ENCODE assay signal across 11 mouse cellular contexts in genomic region chr13:37966256-37967051, GRCm38 (mm10). TPM values are rescaled to one million over a fixed set of nuclear protein-coding genes. Genes with fewer than 3 reads are reported as not detected.
A peak's percentile ranks its signal among the peaks of the same experiment; 100 is the strongest.
DNase-seq lines count a peak whose midpoint lies in the region; ATAC-seq and TF ChIP-seq lines count a peak whose summit lies in the region.
"Had no signal": no experiment of that assay in that cellular context is flagged by ENCODE, and none has a peak within 500 bp of the region (broad histone marks: within the 10 kb centered on the region; RNA-seq: fewer than 3 reads in every experiment).

No protein-coding gene starts in this region.

- peak; percentile 74 for DNase-seq in heart, embryonic 10.5 days (ENCODE audit: low spot score)
- DNase-seq in heart, adult 18-20 months: no peak
- no peak for DNase-seq in lung, postnatal 36 days
- DNase-seq in NIH3T3 (ENCODE audit: low read depth): peak; percentile 59
- DNase-seq in liver, embryonic 14.5 days (ENCODE audit: low read depth in 3 of 3, low spot score in 3 of 3): no peak
- no peak for DNase-seq in cerebellum, postnatal 10 days
- DNase-seq: thymus, adult 2 months had no signal

- WGBS in heart, embryonic 10.5 days: 83% methylated on average over 15 of the region's 15 CpGs
- WGBS in lung, embryonic 15.5 days: 66% methylated on average over 15 of the region's 15 CpGs
- 77% methylated on average over 15 of the region's 15 CpGs for WGBS in liver, embryonic 14.5 days (ENCODE audit: insufficient replicate concordance)

- H3K27me3 ChIP-seq in heart, embryonic 10.5 days (ENCODE audit: insufficient read depth, poor library complexity, severe bottlenecking): no peaks in the 10 kb centered on the region
- no peaks in the 10 kb centered on the region for H3K27me3 ChIP-seq in lung, embryonic 15.5 days
- no peaks in the 10 kb centered on the region for H3K27me3 ChIP-seq in liver, embryonic 14.5 days (ENCODE audit: control insufficient read depth, insufficient read depth, low read length)

- H3K27ac ChIP-seq in heart, embryonic 10.5 days: peak overlapping the region; percentile 72
- H3K27ac ChIP-seq in lung, embryonic 15.5 days: peak overlapping the region; percentile 20
- no peak overlapping the region for H3K27ac ChIP-seq in liver, embryonic 14.5 days
- H3K27ac ChIP-seq: layer of hippocampus, adult 2 months had no signal

- no peak overlapping the region for H3K4me2 ChIP-seq in lung, embryonic 15.5 days
- H3K4me2 ChIP-seq in liver, embryonic 14.5 days (ENCODE audit: low read depth): peak overlapping the region; percentile 80; the same call in 1 of the 2 replicates

- no peak for TF ChIP-seq CTCF in liver, embryonic 14.5 days (IDR thresholded peaks at IDR 0.05; ENCODE audit: low read depth)

- no peak overlapping the region for H3K4me3 ChIP-seq in heart, embryonic 10.5 days
- H3K4me3 ChIP-seq in lung, embryonic 15.5 days: no peak overlapping the region
- H3K4me3 ChIP-seq in liver, embryonic 14.5 days (ENCODE audit: insufficient read depth in 1 of 2, low read depth in 2 of 2, low read length in 2 of 2): no peak overlapping the region
- H3K4me3 ChIP-seq: forebrain, embryonic 10.5 days; layer of hippocampus, adult 2 months had no signal

- H3K9ac ChIP-seq in lung, embryonic 15.5 days: no peak overlapping the region
- no peak overlapping the region for H3K9ac ChIP-seq in liver, embryonic 14.5 days (replicated peaks)

- peak; percentile 29 for ATAC-seq in lung, embryonic 15.5 days (ENCODE audit: borderline replicate concordance, extremely low read depth, low FRiP score, low TSS enrichment)
- ATAC-seq in liver, embryonic 14.5 days (ENCODE audit: insufficient read depth): no peak
- ATAC-seq in megakaryocyte progenitor cell, adult 5-6 weeks (replicated peaks; ENCODE audit: poor library complexity): no peak

- peaks cover 48% of the 10 kb centered on the region for H3K4me1 ChIP-seq in heart, embryonic 10.5 days
- H3K4me1 ChIP-seq in lung, embryonic 15.5 days: peaks cover 51% of the 10 kb centered on the region
- H3K4me1 ChIP-seq in liver, embryonic 14.5 days (replicated peaks; ENCODE audit: control insufficient read depth in 2 of 2, insufficient read depth in 2 of 2, low read length in 1 of 2): peaks cover 24 to 34% of the 10 kb centered on the region in 2 experiments

- no peak for TF ChIP-seq EP300 in liver, embryonic 14.5 days (IDR thresholded peaks at IDR 0.05; ENCODE audit: low read depth)

- no peaks in the 10 kb centered on the region for H3K36me3 ChIP-seq in heart, embryonic 10.5 days
- no peaks in the 10 kb centered on the region for H3K36me3 ChIP-seq in lung, embryonic 15.5 days
- no peaks in the 10 kb centered on the region for H3K36me3 ChIP-seq in liver, embryonic 14.5 days (replicated peaks; ENCODE audit: control insufficient read depth, insufficient read depth, low read depth)
- H3K36me3 ChIP-seq: forebrain, embryonic 10.5 days had no signal

- no peaks in the 10 kb centered on the region for H3K9me3 ChIP-seq in heart, embryonic 10.5 days
- no peaks in the 10 kb centered on the region for H3K9me3 ChIP-seq in lung, embryonic 15.5 days
- no peaks in the 10 kb centered on the region for H3K9me3 ChIP-seq in liver, embryonic 14.5 days (ENCODE audit: control insufficient read depth, low read length)
- H3K9me3 ChIP-seq: forebrain, embryonic 10.5 days had no signal

RNA-seq across cellular contexts. Expression of gene Ssr1, which starts 27.6 kb away (rescaled TPM):
- polyA plus RNA-seq in heart, embryonic 10.5 days (2016; fragmentation: Nextera tagmentation; extraction: Ambion mirVana): 114 TPM in 2 replicates
- 10 to 100 TPM; 41.4 to 43.0 TPM for total RNA-seq in heart, adult 18-20 months (2021)
- 150 and 152 TPM in 2 replicates for polyA plus RNA-seq in lung, embryonic 15.5 days (2015; fragmentation: Nextera tagmentation; extraction: Ambion mirVana)
- polyA plus RNA-seq in liver, embryonic 14.5 days (2012; rRNA removed): 7.5 and 17.0 TPM in 2 replicates
- polyA plus RNA-seq in liver, embryonic 14.5 days (2014; fragmentation: Nextera tagmentation; extraction: Ambion mirVana): 71.9 and 74.3 TPM in 2 replicates
- 186 and 238 TPM in 2 replicates for total RNA-seq in megakaryocyte progenitor cell, adult 5-6 weeks (2015)
- total RNA-seq in megakaryocyte progenitor cell, adult 5-6 weeks (2017): 247 and 275 TPM in 2 replicates

Comparison
In these comparisons a context has a peak if more than half of its experiments do, and no peak if none do; other contexts are left out.
1. DNase-seq: peak in heart, embryonic 10.5 days (single experiment) and NIH3T3 (single experiment); none in heart, adult 18-20 months (0 of 2), lung, postnatal 36 days (single experiment), liver, embryonic 14.5 days (0 of 3) and cerebellum, postnatal 10 days (0 of 2).